Mouse (Mus musculus) left cerebral cortex, postnatal 25 days (tissue): Measurements from ENCODE around the gene B4galt4. TPM values are rescaled to one million over a fixed set of nuclear protein-coding genes. Genes with fewer than 3 reads are reported as not detected.
"Not testable (repeated sequence)": the region's sequence is repeated elsewhere in the genome, so short reads cannot be mapped to it uniquely, and the experiment has no call there.

ENCODE experiments used
- DNase-seq, 2 experiments: peaks; one replicate each; pipeline ENCODE4 v3.0.0; 2022; ENCODE audit warnings: low spot score in 2 of 2, mixed read lengths in 1 of 2
- intact Hi-C: fragments of 180-260 bp; cut with DNase I; formaldehyde crosslinking; loops from one replicate; pipeline ENCODE4 v1.15.1; 2025
- total RNA-seq, 2 experiments: library from RNA; stranded (reverse); gene quantifications; 2 replicates each; pipeline ENCODE4 v1.2.3; 2021

The B4galt4 gene
- 10 to 100 TPM; 21.7 to 22.8 TPM for total RNA-seq

GRCm38 (mm10) chr16:38742113-38742658, at the start of gene B4galt4:
Gene B4galt4, plus strand, starts transcription at chr16:38742264.
- intact Hi-C loops: loop anchor here (10.0 kb wide), 1 partner anchor 313 kb away; no protein-coding TSS in a partner anchor
- peak; percentile 86 for DNase-seq

- intact Hi-C loops: no loop called here
- DNase-seq: peak in 1 of 2 experiments; percentile 66
Observed at GRCm38 (mm10) chr16:38694906-38695540, 47.0 kb upstream of the B4galt4 start.

- intact Hi-C loops: no loop called here
- no peak for DNase-seq
Observed at GRCm38 (mm10) chr16:38695557-38695956, 46.5 kb upstream of the B4galt4 start.

GRCm38 (mm10) chr16:38697611-38698010, 44.5 kb upstream of the B4galt4 start:
- intact Hi-C loops: no loop called here
- no peak for DNase-seq

GRCm38 (mm10) chr16:38700392-38701162, 41.5 kb upstream of the B4galt4 start:
- intact Hi-C loops: no loop called here
- DNase-seq: peak in 1 of 2 experiments; percentile 43

GRCm38 (mm10) chr16:38701492-38702185, 40.4 kb upstream of the B4galt4 start:
- intact Hi-C loops: no loop called here
- no peak for DNase-seq

- no peak for DNase-seq
- intact Hi-C loops: no loop called here
Observed at GRCm38 (mm10) chr16:38702316-38702715, 39.7 kb upstream of the B4galt4 start.

GRCm38 (mm10) chr16:38703501-38703900, 38.6 kb upstream of the B4galt4 start:
- intact Hi-C loops: no loop called here
- DNase-seq: no peak

- peak in 1 of 2 experiments; percentile 71 for DNase-seq
- intact Hi-C loops: no loop called here
Observed at GRCm38 (mm10) chr16:38705531-38706281, 36.4 kb upstream of the B4galt4 start.

- intact Hi-C loops: no loop called here
- DNase-seq: no peak
Observed at GRCm38 (mm10) chr16:38706782-38707181, 35.3 kb upstream of the B4galt4 start.

- DNase-seq: no peak
- intact Hi-C loops: no loop called here
Observed at GRCm38 (mm10) chr16:38708962-38709520, 33.0 kb upstream of the B4galt4 start.

- DNase-seq: no peak
- intact Hi-C loops: no loop called here
Observed at GRCm38 (mm10) chr16:38711245-38711644, 30.8 kb upstream of the B4galt4 start.

- intact Hi-C loops: no loop called here
- DNase-seq: no peak
Observed at GRCm38 (mm10) chr16:38712105-38712504, 30.0 kb upstream of the B4galt4 start.

GRCm38 (mm10) chr16:38712581-38713403, 29.3 kb upstream of the B4galt4 start, which contains the start of gene Arhgap31:
Gene Arhgap31, minus strand, starts transcription at chr16:38713274.
- DNase-seq: peak; percentile 69 to 70
- intact Hi-C loops: no loop called here

GRCm38 (mm10) chr16:38713404-38714258, 28.4 kb upstream of the B4galt4 start:
- intact Hi-C loops: no loop called here
- DNase-seq: no peak

- intact Hi-C loops: not testable (repeated sequence)
Observed at GRCm38 (mm10) chr16:38714259-38714526, 27.9 kb upstream of the B4galt4 start.

GRCm38 (mm10) chr16:38721377-38721776, 20.7 kb upstream of the B4galt4 start:
- no peak for DNase-seq
- intact Hi-C loops: loop anchor here (10.0 kb wide), 2 partner anchors 97 to 187 kb away; no protein-coding TSS in a partner anchor

More at GRCm38 (mm10) chr16:38714259-38714526, 27.9 kb upstream of the B4galt4 start:
- not testable (repeated sequence) for DNase-seq
